Mouse (Mus musculus) ES-Bruce4 (cell line): ENCODE data around the gene Crygn.

Experiments used
- CTCF ChIP-seq: IDR thresholded peaks from one replicate; pipeline ENCODE4 v1.8.1; 2011; ENCODE audit warnings: low read depth, low read length
- POLR2A ChIP-seq: IDR thresholded peaks from one replicate; pipeline ENCODE4 v1.8.1; 2011; ENCODE audit warnings: low read length; ENCODE audit not compliant: insufficient read depth

- TF ChIP-seq CTCF (no peak), POLR2A (no peak)
Observed at GRCm38 (mm10) chr5:24743956-24744355, 13.9 kb downstream of the Crygn start.
